Mouse (Mus musculus): ENCODE data around the gene Slc36a3.

DNA sequence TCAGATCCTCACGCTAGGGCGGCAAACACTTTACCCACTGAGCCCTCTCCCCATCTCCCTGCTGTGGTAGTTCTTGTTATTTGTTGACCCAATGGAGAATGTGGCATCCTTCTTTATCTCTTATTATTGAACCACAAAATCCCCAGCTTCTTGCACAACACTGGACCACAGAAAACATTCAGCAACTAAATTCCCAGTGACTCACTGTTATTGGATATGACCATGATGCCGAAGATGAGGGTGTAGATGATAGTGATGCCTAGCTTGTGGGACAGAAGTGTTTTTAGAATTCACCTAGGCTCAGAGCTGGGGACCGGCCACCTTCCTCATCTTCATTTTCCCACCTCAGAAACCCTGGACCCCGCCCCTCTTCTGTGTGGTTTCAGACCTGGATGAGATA, 16.6 kb downstream of the Slc36a3 start:
- TF ChIP-seq POLR2A (IDR thresholded peaks at IDR 0.05; ENCODE audit: borderline replicate concordance, low read depth, low read length) (no peak), CTCF (IDR thresholded peaks at IDR 0.05; ENCODE audit: low read depth, low read length) (no peak)

All from bone marrow macrophage, adult 2 months (primary cell).